Mouse (Mus musculus): ENCODE results near the gene Ptprcap.

DNA sequence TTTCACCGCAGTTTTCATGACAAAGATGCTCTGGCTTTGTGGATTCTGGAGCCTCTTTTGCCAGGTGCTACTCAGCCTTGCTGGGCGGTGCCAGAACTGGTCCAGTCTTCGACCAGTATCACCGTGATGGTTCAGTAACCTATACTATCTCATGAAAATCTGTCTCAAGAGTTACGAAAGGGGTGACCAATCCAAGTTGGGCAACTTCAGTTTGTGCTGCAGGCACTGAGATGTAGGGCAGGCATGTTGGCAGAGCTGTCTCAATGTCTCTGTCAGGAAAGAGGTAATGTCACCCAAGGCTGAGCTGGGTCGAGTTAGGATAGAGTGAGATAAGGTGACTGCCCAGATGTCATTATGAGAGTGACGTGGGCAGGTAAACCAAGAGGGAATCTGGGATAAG, 27.0 kb downstream of the Ptprcap start:
- TF ChIP-seq CTCF (IDR thresholded peaks at IDR 0.05; ENCODE audit: low read depth, low read length) (no peak), POLR2A (IDR thresholded peaks at IDR 0.05; ENCODE audit: extremely low read depth, insufficient read depth, low read length) (no peak)

Measured in liver, adult 2 months (tissue).